Mouse (Mus musculus) thymus, postnatal 25 days (tissue): ENCODE measurements around the gene Rgs9.

Experiments used
- DNase-seq: peaks from one replicate; pipeline ENCODE4 v3.0.0; 2022

Gene Rgs9

DNA sequence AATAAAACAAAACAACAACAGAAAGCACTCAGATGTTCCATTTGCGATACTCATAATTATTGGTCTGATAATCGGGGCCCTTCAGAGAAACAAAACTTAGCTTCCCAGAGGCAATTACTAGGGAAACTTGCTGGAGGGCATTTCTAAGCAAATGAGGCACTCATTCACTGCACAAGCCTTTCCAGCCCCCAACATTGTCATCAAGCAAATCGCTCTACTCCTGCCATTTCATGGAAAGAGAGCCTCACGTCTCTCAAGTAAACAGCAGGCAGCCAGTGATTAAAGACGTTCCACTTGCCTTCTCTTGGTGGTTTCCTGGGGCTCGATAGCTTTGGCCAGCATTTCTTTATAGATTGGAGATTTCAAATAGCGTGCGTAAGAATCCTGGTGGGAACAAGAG is 60.1 kb downstream of the Rgs9 start:
- DNase-seq = no peak

DNA sequence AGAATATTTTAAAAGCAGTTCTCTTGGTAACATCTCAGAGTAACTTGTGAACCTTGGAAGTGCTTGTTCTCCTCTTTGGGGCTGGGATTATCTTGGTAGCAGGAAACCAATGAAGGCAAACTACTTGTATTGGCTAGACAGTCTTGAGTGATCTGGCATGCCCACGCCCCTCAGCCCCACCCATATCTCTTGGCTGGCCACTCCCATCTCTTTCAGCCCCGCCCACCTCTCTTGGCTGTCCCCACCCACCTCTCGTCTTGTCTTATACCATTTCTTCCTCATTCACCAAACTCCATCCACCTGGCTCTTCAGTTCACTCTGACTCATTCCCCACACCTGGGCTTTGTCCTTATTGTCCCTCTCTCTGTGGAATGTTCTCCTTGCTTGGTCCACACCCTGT is 64.3 kb downstream of the Rgs9 start:
- DNase-seq = no peak

DNA sequence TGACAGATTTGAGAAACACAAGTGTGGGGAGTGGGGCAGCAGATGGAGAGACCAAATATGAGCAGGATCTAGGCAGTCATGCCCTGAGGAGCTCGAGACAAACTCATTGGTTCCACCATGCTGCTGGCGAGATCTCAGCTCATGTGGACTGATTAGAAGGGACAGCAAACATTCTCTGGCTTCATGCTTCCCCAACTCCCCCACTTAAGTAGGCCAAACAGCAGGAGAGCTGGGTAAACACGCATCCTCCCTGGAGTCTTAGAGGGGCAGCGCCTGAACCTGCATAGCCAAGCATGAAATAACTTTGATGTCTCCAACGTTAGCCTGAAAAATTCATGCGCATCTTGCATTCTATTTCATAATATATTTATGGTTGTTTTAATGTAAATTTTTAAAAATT is 65.1 kb downstream of the Rgs9 start:
- DNase-seq = no peak

DNA sequence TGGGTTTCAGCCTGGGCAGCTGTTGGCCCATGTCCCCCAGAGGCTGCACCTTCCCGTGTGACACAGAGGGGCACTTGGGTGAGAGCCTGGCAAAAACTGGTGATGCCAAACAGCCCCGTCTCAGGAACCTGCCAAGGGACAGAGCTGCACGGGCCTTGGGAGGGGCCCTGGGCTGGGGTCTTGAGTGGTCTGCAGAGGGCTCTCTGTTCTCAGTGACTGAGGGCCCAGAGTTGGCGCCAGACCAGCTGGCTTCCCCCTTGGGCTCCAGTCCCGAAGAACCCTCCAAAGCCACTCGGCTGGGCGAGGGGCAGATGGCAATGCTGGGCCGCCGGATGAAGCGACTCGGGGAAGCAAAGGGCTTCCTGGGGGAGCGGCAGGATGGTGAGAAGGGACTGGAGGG is 70.8 kb downstream of the Rgs9 start:
- DNase-seq = no peak

DNA sequence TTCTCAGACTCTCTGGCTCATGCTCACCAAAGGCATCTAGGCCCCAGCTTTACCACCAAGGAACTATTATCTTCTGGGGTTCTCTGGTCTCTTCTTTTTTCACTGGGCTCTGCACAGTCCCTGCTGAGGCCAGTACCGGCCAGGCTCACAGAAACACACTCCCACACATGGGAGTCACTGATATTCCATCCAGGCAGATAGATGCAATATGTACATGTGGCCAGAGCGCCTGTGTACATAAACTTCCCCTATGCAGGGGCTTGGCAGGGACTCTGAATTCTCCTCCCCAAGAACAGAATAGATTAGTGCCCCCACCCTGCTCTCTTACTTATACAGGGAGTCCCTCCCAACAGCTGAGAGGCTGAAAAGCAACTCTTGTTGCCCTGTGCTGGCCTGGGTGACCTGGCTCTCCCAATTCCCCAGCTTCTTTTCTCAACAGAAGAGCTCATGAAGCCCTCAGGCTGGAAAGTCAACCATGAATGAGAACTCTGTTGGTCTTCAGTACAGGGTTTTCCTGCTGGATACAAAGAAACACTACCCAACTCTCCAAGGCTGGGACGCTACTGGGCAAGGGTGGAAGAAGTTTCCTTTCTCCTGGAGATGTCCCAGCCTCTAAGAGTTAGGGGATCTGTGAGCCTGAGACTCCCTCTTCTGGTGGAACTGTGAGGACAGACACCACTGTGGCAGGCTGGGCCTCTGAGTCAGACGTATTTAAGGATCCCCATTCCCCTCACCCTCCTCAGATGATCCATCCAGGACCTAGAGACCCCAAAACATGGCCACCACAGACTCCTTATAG is 76.5 kb downstream of the Rgs9 start:
- no peak for DNase-seq

DNA sequence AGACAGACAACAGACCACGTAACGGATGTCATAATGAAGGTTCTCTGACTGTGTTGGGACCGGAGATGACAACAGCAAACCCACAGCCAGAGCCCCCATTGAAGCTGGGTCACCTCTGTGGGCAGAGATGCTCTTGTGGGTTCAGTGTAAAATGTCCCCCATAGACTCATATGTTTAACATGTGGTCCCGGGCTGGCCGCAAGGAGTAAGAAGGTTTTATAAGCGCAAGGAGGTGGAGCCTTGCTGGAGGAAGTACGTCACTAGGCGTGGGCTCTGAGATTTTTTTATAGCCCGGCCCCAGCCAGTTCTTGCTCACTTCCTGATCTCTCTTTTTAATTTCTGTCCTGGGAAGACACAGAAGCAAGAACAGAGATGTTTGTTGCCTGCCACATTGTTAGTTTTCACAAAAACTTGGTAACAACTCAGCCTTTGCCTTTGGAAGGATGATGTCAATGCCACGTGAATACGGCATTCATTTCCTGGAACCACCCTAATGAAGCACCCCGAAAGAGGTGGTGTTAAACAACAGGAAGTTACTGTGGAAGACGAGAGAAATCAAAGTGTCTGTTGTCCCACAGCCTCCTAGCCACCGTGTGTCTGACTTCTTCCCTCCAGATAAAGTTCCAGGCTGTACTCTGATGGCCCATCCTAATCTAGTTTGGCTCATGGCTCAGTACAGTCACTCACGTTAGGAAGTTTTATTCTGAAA is 79.1 kb downstream of the Rgs9 start:
- DNase-seq = no peak

DNA sequence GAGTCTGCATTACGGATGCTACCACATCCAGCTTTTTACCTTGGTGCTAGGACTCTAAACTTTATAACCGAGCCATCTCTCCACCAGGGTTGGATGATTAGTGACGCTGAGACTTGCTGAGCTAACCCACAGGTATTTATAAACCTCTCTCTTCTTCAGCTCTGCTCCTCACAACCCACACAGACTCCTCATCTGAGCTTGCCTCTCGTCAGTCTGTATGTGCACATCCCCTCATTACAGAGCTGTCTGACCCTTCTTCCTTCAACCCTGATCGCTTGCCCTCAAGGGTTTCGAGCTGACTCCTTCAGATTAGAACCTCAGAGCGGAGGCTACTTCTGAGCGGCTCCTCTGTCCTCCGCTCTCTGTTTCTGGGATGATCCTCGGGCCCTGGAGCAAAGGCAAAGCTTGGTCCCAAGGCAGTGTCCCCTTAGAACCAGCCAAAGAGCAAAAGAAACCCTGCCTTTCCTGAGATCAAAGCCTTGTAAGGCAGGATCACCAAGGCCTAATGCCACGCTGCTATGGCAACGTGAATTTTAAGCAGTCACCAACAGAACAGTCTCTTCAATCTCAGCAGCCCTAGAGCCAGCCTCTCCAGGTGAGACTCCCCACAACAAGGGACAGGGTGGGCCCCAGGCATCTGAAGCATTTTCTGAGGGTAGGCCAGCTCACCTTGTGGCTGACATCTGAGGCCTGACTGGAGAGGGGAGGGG is 79.9 kb downstream of the Rgs9 start:
- DNase-seq = no peak

DNA sequence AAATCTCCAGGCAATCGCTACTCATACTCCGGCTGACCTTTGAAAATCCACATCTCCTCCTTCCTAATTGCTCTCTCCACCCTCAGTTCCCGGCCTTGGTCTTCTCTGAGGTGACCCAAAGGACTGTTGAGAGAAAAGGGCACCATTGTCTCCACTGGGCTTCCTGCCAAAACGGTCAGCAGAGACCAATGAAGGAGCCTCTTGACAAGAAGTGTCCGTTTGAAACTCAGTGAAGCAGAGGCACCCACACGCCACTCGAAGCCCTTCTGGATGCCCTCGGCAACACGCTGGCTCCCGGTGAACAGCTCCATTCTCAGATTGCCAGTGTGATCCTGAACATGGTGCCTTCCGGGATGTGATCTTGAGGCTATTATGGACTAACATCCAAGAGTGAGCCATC is 87.2 kb downstream of the Rgs9 start:
- no peak for DNase-seq

DNA sequence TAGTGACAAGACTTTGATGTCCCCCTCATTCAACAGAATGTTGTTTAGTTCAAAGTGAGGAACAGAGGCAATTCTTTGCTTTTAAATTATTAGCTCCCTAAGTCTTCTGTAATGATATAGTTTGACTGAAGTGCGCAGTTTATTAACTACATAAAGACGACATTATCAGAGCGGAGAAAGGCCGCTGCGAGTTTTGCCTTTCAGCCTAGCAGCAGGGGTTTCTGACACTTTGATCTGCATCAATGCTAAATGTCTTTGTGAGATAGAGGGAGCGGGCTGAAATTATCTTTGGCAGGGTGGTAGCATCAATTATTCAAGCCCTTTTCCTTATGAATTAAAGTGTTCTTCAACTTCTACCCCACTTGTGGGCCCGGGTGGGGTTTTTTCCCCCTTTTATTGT is 87.6 kb downstream of the Rgs9 start:
- DNase-seq = no peak

DNA sequence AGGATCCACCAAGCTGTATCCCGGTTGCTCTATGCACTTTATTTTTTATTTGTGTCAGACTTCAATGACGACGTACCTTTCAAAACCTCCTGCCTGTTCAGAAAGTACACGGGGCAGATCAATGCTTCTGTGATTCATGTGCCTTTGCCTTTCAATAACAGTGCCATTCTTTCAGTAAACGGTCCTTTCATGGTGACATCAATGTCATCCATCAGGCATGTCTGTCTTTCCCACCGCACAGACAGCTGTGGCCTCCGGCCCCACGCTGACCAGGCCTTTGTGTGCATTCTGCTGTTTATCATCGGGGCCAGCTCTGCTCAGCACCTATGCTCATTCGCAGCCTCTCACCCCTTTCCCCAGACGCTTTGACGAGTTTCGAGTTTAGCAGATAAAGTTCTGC is 91.2 kb downstream of the Rgs9 start:
- DNase-seq = no peak

DNA sequence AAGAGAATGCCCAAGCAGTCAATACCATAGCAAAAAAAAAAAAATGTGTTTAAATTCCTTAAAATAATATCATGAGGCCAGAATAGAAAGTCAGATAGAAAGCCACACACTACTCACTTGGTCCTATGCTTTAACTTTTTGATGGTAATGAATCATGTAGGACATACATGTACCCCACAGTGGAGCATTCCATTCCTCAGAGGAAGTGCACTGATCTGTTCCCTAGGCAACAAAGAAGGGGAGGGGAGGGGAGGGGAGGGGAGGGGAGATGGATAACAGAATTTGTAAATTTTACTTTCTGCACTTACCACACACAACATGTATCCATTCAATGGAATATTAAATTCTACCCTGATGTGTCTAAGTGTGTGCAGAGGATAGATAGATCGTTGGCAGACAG is 91.9 kb downstream of the Rgs9 start:
- no peak for DNase-seq

DNA sequence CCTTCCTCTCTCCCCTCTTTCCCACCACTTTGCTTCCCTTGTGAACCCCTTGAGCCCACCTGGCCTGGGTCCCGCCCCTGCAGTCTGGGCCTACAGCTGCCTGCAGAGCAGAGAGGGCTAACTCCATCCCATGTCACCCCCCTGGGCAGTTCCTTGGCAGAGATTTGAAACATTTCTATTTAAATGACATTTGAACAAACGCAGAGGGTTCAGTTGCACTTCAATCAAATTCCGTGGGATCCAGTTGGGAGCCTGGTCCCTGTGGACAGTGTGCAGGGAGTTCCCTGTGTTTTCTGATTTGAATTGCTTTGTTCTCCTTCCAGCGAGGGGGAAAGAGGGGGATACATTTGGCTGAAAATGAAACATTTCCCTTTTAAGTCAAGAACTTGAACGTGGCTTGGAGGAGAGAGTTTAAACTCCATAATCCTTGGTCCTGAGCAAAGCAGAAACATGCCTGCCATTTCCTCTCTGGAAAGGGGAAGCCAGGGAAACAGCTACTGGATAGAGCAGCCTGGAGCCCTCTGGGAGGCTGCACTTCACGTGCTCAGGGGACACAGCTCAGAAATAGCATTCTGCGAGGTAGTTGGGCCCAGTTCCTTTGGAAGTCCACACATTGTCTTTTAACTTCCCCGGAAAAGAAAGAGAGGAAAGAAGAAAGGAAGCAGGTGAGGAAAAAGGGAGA is 98.2 kb downstream of the Rgs9 start:
- DNase-seq = no peak

DNA sequence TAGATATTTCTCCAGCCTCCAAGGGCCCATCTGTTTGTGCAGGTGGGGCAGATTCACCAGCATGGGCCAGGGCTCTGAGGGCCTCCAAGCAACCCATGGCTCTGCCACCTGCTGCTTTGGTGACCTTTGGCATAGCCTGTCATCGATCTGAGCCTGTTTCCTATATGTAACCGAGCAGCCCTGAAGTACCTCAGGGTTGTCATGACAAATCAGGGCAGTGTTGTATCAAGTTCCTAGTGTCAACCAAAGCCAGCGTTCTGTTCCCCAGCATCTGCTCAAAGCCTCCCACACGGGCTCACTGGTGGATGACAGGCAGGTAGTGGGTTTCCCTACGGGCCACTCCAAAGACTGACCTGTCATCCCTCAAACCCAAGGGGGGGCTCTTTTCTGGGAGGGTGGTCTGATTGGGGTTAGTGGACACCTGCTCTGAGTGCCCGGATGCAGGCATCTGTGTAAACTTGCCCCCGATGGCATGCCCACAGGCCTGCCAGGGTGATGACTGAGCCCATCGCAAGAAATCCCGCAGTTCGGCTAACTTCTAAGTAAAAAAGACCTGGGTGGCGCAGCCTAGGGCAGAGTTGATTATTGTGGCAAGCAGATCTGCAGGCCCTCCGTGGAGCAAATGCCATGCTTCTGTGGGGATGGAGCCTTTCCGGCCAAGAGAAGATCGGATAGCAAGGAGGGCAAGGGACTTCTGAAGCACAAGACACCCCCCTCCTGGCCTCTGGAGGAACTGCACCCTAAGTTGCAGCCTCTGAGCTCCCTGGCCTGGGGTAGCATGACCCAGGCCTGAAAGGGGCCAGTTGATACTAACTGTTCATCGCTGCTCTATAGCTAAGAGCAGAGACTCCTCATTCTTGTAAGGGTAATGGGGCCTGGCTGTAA is 105.0 kb downstream of the Rgs9 start:
- DNase-seq = peak; percentile 65

DNA sequence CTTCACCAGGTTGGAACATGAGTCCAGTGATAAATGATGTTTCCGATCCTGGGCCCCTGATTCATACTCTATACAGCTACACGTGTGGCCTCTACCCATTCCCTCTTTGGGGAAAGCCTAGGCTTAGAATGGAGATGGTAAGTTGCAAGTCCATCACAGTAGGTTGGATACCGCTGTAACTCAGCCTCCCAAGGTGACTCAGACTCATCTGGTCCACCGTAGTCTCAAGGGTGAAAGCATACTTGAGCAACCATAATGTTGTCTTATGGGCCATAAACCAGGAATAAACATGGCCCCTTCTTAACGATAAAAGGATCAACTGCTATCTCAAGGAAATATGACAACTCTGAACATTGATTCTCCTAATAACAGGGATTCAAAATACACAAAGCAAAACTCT is 109.7 kb downstream of the Rgs9 start:
- DNase-seq = no peak

DNA sequence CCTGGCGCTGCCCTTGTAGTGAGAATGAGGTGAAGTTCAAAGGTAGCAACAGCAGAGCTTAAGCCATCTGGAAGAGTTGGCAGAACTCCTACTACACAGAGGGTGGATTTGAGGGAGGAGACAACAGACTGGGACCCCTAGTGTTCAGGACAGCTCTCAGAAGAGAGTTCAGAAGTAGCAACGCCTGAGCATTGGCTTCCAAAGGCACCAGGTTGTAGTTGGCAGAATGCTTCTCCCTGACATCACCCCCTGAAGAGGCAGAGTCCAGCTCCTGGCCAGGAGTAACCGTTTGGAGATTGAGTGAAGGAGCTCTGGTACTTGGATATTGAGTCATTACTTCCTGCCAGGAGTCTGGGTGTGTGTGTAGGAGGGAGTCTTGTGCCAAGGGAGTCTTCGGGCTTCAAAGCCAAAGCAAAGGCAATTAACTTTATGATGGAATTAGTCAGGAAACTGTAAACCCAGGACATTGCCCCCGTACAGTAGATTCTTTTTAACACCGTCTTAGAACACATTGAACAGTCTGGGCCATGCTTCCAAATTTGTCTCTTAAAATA is 110.2 kb downstream of the Rgs9 start:
- DNase-seq = no peak

DNA sequence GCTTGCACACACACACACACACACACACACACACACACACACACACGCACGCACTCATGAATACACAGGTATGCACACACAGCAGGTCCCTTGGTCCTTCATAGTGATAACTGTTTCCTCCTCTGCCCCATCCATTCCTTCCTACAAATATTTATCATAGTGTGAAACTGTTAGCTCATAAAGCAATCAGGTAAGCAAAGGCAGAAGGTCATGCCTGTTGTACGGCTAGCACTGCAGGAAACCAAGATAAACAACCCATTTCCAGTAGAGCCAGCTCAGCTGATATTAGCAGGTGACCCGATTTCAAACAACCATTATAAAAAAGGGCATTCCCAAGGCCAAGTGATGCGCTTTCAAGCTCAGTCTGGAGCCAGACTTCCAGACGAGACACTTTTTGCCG is 116.8 kb downstream of the Rgs9 start:
- DNase-seq = no peak

DNA sequence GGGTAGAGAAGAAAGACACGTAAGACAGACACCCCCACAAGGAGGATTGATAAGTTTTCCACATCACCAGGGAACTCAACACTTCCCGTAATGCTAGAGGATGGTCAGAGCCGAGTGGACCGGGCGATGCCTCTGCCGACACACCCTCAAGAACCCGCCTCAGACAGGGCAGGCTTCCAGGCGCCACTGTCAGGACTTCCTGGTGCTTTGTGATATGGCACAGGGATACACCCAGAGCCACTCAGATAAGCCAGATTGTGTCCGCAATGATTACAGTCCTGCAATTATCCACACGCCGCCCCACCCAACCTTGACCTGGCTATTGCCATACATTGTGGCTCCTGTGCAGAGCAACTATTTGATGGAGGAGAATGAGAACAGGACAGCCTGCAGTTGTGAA is 117.6 kb downstream of the Rgs9 start:
- DNase-seq = no peak

DNA sequence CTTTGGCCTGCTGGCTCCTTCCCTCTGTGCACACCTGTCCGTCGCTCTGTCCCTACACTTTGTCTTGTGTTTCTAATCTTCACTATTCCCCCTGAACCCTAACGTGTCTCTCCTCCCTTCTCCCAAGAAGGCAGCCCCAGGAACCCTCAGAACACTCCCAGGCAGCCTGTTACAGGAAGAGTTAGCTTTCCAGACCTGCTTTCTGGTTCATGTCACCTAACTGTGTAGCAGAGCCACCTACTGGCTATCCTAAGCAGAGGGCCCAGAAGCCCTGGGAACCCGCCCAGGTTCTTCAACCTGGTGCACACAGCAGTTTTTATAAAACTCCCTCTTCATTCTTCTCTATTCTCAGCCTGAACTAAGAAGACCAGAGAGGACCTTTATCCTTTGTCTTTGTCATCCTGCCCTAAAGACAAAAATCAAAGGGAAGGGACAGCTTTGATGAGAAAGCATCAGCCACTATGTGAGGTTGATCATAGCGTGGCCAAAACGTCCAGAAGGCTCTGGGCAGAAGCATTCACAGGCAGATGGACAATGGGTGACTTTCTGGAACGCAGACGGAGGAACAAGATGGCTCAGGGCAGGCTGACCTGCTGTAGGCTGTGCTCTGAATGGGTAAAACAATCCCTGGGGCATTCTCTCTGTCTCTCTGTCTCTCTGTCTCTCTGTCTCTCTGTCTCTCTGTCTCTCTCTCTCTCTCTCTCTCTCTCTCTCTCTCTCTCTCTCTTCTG is 119.0 kb downstream of the Rgs9 start:
- DNase-seq = no peak

DNA sequence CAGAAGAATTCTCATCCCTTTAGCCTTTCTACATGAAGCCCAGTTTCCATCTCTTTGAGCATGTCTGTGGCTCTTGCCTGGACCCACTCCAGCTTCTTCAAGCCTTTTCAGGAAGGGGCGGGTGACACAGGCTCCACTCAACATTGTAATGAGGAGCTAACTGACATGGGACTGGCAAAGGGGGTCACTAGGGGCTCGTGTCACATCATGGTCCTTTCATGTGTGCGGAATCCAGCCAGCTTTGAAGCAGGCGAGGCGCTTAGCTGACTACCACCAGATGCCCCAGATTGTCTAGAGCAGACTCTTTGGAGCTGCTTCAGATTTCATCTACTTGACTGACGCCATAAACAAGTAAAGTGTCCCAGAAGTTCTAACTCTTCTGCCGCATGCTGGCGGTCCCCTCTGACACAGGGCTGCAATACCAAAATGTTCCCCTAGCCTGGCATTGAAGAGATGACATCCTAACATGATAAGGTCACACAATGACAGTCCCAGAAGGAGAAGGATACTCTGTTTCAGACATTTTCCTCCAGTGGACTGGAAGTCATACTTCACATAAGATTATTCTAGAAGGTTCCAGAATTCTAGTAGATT is 122.5 kb downstream of the Rgs9 start:
- DNase-seq = no peak
